Mouse (Mus musculus) midbrain, embryonic 11.5 days (tissue): ENCODE measurements around the gene Ccdc77. TPM values are rescaled to one million over a fixed set of nuclear protein-coding genes. Genes with fewer than 3 reads are reported as not detected.

ENCODE experiments used
- ATAC-seq: fragments of 200-750 bp; cut with Nextera tagmentation; 2 replicates; pipeline ENCODE4 v1.8.0; 2017; ENCODE audit warnings: moderate TSS enrichment, moderate library complexity; ENCODE audit not compliant: low FRiP score
- DNase-seq: peaks from one replicate; pipeline ENCODE4 v3.0.0; 2015; ENCODE audit warnings: low spot score; ENCODE audit errors: missing footprints
- H3K27ac ChIP-seq: fragments of 300-500 bp; sonication (generic); 2 replicates; pipeline ENCODE4 v1.5.1; 2014; ENCODE audit warnings: low read depth, low read length
- H3K27me3 ChIP-seq: fragments of 300-500 bp; sonication (generic); 2 replicates; pipeline ENCODE4 v1.6.1; 2014; ENCODE audit warnings: mild to moderate bottlenecking, low read length, moderate library complexity, mixed read lengths; ENCODE audit not compliant: control insufficient read depth, insufficient read depth
- H3K36me3 ChIP-seq: fragments of 300-500 bp; sonication (generic); 2 replicates; pipeline ENCODE4 v1.6.1; 2014; ENCODE audit warnings: mild to moderate bottlenecking, low read length, moderate library complexity, mixed read lengths; ENCODE audit not compliant: control insufficient read depth, insufficient read depth
- H3K4me1 ChIP-seq: fragments of 300-500 bp; sonication (generic); 2 replicates; pipeline ENCODE4 v1.6.1; 2014; ENCODE audit warnings: low read length; ENCODE audit not compliant: control insufficient read depth, insufficient read depth
- H3K4me2 ChIP-seq: fragments of 300-500 bp; sonication (generic); 2 replicates; pipeline ENCODE4 v1.6.1; 2014; ENCODE audit warnings: mild to moderate bottlenecking, moderate library complexity
- H3K4me3 ChIP-seq: fragments of 300-500 bp; sonication (generic); 2 replicates; pipeline ENCODE4 v1.5.1; 2014; ENCODE audit warnings: low read depth, low read length
- H3K9ac ChIP-seq: fragments of 300-500 bp; sonication (generic); 2 replicates; pipeline ENCODE4 v1.6.1; 2014; ENCODE audit warnings: low read length
- H3K9me3 ChIP-seq: fragments of 300-500 bp; sonication (generic); 2 replicates; pipeline ENCODE4 v1.6.1; 2016; ENCODE audit warnings: low read length; ENCODE audit not compliant: control insufficient read depth
- WGBS: fragments of 180-500 bp; shearing (Covaris S2); extraction: QIAGEN DNeasy Blood & Tissue Kit; methylation state at CpG from one replicate; pipeline ENCODE4 v1.1.7; 2014; 5-methylcytosine and 5-hydroxymethylcytosine counted together
- polyA plus RNA-seq: library from polyadenylated mRNA; unstranded; fragments of >200 nt; fragmentation: Nextera tagmentation; extraction: Ambion mirVana; gene quantifications from 2 replicates; pipeline ENCODE4 v1.2.1, GENCODE M21; 2014

The Ccdc77 gene
- polyA plus RNA-seq, 1 experiment from 2014 or later: 25.7 TPM

DNA sequence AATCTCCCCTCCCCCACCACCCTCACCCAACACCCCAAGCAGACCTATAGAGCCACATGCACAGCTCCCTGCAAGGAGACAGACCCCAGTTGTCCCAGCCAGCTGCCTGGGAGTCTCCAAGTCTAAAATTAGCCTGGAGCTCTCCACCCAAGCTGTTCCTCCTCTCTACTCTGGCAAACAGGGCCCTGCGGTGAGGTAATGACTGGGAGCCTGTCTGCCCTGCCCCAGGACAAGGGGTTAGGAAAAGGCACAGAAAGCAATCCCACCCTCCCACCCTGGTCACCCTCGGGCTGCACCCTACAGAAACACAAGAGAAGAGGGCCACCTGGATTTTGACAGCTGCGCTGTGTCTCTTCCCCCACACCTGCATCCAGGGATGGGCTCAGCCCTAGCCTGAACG is 89.3 kb downstream of the Ccdc77 start:
- H3K9me3 ChIP-seq: no peaks in the 10 kb centered on the region
- H3K4me2 ChIP-seq: no peak overlapping the region
- H3K27ac ChIP-seq: no peak overlapping the region
- no peak overlapping the region for H3K4me3 ChIP-seq
- DNase-seq (no peak), ATAC-seq (no peak)
- no peaks in the 10 kb centered on the region for H3K27me3 ChIP-seq
- H3K9ac ChIP-seq: no peak overlapping the region
- H3K36me3 ChIP-seq: no peaks in the 10 kb centered on the region
- WGBS: 70% methylated on average over 4 of the region's 4 CpGs
- no peaks in the 10 kb centered on the region for H3K4me1 ChIP-seq

Other genes starting within 250 kb of the Ccdc77 start
- gene D330020A13Rik, start 70.0 kb downstream of the Ccdc77 start, polyA plus RNA-seq: not detected in 2 replicates
- 0.07 and 0.14 TPM in 2 replicates for gene B4galnt3, start 69.8 kb downstream of the Ccdc77 start, polyA plus RNA-seq
- gene Kdm5a, start 250 bp downstream of the Ccdc77 start, polyA plus RNA-seq: 62.1 and 67.1 TPM in 2 replicates
- gene Il17ra, start 98.9 kb upstream of the Ccdc77 start, polyA plus RNA-seq: 1.6 and 2.0 TPM in 2 replicates
- gene Tmem121b, start 129.4 kb upstream of the Ccdc77 start, polyA plus RNA-seq: 0.78 and 0.88 TPM in 2 replicates
- gene Hdhd5, start 166.9 kb upstream of the Ccdc77 start, polyA plus RNA-seq: 12.4 and 15.0 TPM in 2 replicates